Mouse (Mus musculus) CH12F3 (cell line): ENCODE measurements around the gene Mex3b.

Experiments
- in situ Hi-C: fragments of 300-500 bp; cut with MboI; formaldehyde crosslinking; loops from 2 replicates; pipeline ENCODE4 v1.14.3; 2020; ENCODE audit warnings: low sequenced_read_pairs

The Mex3b gene

GRCm38 (mm10) chr7:82911501-82911900 is 44.4 kb downstream of the Mex3b start:
- in situ Hi-C loops: no loop called here

- in situ Hi-C loops: no loop called here
Measured at GRCm38 (mm10) chr7:82914297-82914696, 47.2 kb downstream of the Mex3b start.
